Mouse (Mus musculus) embryonic stem cell, embryonic (primary cell): ENCODE measurements around the gene Slc25a22.

Experiments
- CTCF ChIA-PET, 4 experiments: fragments of 300-600 bp in 2 of 4; fragments of 350-600 bp in 2 of 4; sonication (Branson Sonifier 250); formaldehyde crosslinking; loops; one replicate each; lab custom pipeline; 2022; ENCODE audit warnings: inconsistent platforms in 2 of 4; lab: Charles Lee
- POLR2A ChIA-PET, 4 experiments: fragments of 300-600 bp in 2 of 4; fragments of 350-600 bp in 2 of 4; sonication (Branson Sonifier 250); formaldehyde crosslinking; loops; one replicate each; lab custom pipeline; 2022; ENCODE audit warnings: antibody characterized with exemption in 4 of 4, inconsistent platforms in 1 of 4; lab: Charles Lee

The Slc25a22 gene

DNA sequence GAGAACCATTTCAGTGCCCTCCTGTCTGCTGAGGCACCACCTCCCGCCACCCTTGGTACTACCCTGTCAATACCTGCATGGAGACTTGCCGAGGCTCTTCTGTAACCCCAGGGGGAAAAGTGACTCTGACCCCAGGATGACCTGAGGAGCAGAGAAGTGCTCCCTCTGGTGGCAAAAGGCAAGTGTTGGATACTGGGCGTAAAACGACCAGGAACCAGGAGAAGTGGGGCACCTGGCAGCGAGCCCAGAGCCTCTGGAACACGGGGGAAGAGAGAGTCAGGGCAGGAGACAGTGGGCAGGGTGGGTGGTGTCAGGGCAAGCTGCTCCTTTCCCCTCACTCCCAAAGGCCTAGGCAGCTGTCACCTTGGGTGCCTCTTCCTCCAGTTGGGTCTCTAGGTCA, 2.9 kb upstream of the Slc25a22 start:
- ChIA-PET CTCF (interaction anchor here in 3 of 4 experiments (0.6 to 3.7 kb wide), 6 partner anchors 11 to 369 kb away, joined by 3 to 22 read pairs (median 4); partner anchors contain the start of genes Cend1 (in 1 of the 3) and Taldo1 (in 1 of the 3)), POLR2A (interaction anchor here in 2 of 4 experiments (0.5 to 21.5 kb wide), 10 partner anchors 10 to 237 kb away, joined by 3 to 465 read pairs (median 4); partner anchors contain the start of genes Cd151 (in 1 of the 2), Cend1 (in 1 of the 2), Cracr2b (in 1 of the 2) and Pnpla2 (in 1 of the 2))

DNA sequence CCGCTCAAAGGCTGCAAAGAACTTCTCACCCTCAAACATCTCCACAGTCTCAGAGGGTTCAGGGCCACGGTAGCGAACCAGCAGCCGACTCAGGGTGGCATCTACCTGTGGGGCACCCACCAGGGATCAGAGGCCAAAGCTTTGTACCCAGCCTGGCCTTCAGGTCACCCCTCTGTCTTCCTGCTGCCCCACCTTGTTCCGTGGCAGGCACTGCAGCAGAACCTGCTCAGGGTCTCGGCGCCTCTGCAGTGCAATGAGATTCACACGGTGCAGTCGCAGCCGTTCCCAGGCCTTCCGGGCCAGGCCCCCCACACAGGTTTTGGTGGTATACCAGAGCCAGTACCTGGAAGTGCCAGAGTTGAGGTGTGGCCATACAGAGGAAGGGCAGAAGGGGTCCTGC, 2.1 kb upstream of the Slc25a22 start:
- ChIA-PET CTCF (interaction anchor here in 3 of 4 experiments (0.5 to 3.7 kb wide), 8 partner anchors 11 to 368 kb away, joined by 3 to 22 read pairs (median 5); partner anchors contain the start of genes Cend1 (in 1 of the 3), Pnpla2 (in 1 of the 3) and Taldo1 (in 1 of the 3)), POLR2A (interaction anchor here in 2 of 4 experiments (0.9 to 21.5 kb wide), 14 partner anchors 7 to 99 kb away, joined by 3 to 465 read pairs (median 5); partner anchors contain the start of genes Rplp2 (in 2 of the 2), Taldo1 (in 2 of the 2), Cd151 (in 1 of the 2) and Cend1 (in 1 of the 2))

DNA sequence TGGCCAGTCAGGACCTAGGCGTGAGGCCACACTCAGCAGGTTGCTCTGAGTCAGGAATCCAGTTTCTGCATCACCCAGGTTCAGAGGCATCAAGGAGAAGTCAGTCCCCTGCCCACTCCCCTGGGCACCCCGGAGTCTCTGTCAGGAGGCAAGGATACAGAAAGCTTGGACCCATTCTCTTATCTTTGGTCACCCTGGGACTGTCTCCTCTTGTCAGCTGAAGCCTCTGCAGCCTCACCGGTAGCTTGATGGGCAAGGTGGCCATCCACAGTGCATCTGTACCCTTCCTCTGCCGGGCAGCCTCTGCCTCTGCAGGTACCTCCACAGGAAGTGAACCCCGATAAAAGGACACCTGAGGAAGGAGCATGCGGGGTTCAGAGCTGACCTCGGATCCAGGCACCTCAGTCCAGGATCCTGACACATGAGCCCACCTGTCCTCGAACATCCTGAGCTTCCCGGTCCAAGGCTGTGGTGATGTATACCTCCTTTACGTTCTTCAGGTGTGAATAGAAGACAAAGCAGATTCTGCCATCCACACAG, 1.5 kb upstream of the Slc25a22 start:
- POLR2A ChIA-PET, result interaction anchor here in 3 of 4 experiments (0.7 to 21.5 kb wide), 20 partner anchors 8 to 98 kb away, joined by 3 to 465 read pairs (median 5); partner anchors contain the start of genes Cd151 (in 2 of the 3), Cend1 (in 2 of the 3), Rplp2 (in 2 of the 3) and Taldo1 (in 2 of the 3)
- CTCF ChIA-PET, result interaction anchor here in 2 of 4 experiments (1.1 to 3.7 kb wide), 7 partner anchors 11 to 47 kb away, joined by 3 to 22 read pairs (median 5); partner anchors contain the start of genes Cend1 (in 1 of the 2), Cracr2b (in 1 of the 2), Pnpla2 (in 1 of the 2) and Taldo1 (in 1 of the 2)

DNA sequence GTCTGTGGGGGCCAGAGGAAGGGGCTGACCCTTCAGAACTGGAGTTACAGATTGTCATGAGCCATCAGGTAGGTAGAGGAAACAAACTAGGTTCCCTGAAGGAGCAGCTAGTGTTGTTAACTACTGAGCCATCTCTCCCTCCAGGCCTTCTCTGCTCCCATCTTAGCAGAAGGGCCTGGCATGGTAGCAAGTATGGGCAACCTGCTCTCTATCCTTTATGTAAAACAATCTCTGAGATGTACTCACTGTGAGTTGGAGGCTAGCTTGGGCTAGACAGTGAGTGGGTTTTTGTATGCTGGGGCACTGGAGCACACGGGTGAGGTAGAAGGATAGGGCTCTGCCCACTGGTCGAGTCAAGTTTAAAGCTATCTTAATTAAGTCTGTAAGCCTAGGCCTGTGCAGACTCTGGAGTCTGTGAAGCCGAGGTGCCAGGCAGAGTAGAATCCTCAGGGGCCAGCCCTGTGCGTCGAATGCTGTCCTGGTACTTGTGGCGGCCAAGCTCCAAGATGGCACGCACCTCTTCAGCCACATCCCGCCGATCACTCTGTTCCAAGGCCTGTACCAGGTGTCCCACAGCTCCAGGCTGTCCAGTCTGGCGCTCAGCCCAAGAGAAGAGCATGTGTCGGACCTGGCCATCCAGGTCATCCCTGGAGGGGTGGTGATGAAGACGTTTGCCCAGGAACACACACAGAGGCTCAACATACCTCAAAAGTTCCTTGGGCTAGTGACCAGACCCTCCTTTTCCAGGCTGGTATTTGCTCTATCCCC, 693 bp upstream of the Slc25a22 start:
- ChIA-PET POLR2A (interaction anchor here in 3 of 4 experiments (0.5 to 21.5 kb wide), 22 partner anchors 9 to 80 kb away, joined by 3 to 465 read pairs (median 6); partner anchors contain the start of genes Cd151 (in 2 of the 3), Cend1 (in 2 of the 3), Rplp2 (in 2 of the 3) and Taldo1 (in 2 of the 3)), CTCF (interaction anchor here in 3 of 4 experiments (1.0 to 3.7 kb wide), 13 partner anchors 10 to 158 kb away, joined by 3 to 22 read pairs (median 5); partner anchors contain the start of genes Cend1 (in 1 of the 3), Cracr2b (in 1 of the 3), Pnpla2 (in 1 of the 3) and Taldo1 (in 1 of the 3))

DNA sequence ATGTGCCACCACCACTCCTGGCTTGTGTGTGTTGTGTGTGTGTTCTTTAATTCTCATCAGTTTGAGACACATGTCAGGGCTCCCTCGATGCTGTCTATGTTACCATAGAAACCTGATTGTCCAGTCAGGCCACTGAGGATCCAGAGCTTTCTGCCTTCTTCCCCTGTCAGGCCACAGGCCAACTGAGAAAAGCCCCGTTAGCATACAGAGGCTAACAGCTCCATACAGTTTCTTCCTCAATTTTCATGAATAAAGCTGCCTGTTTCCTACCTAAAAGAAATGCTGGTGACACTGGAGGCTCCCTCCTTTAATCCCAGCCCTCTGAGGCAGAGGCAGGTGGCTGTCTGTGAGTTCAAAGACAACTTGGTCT, 1.2 kb downstream of the Slc25a22 start:
- ChIA-PET CTCF (interaction anchor here in 2 of 4 experiments (0.6 to 1.4 kb wide), 3 partner anchors 17 to 45 kb away, joined by 3 to 22 read pairs (median 4); no protein-coding TSS in a partner anchor), POLR2A (interaction anchor here (0.6 to 21.5 kb wide), 24 partner anchors 8 to 626 kb away, joined by 3 to 465 read pairs (median 6); partner anchors contain the start of genes Rplp2 (in 3 of the 4), Pnpla2 (in 2 of the 4), Polr2l (in 2 of the 4) and Taldo1 (in 2 of the 4))

DNA sequence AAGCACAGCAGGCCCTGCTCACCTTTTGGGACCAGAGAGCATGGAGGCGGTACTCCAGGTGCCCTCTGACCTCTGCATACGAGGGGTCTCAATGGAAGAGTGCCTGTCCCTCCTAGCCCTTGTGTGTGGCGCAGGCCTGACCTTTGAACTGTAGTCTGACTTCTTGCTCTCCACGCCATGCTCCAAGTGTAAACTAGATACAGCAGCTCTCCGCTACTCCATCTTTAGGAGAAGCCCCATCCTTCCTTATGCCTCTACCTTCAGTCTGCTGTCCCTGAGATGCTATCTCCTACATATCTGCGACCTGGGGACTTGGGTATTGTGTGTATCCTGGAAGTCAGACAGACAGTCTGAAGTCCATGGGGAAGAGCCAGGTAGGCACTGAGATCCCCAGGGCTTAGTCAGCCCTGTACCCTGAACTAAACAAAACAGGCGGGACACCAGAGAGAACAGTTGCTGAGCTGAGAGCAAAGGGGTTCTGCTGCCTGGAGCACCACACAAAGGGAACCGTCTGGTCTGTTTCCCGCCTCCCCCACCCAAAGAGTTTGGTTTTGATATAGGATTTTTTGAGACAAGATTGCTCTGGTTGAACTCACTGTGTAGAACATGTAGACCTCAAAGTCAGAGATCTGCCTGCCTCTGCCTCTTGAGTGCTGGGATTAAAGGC, 1.7 kb downstream of the Slc25a22 start:
- ChIA-PET CTCF (interaction anchor here in 2 of 4 experiments (0.6 kb wide), 2 partner anchors 22 to 45 kb away, joined by 4 to 22 read pairs; no protein-coding TSS in a partner anchor), POLR2A (interaction anchor here (0.6 to 21.5 kb wide), 29 partner anchors 7 to 625 kb away, joined by 3 to 465 read pairs (median 4); partner anchors contain the start of genes Rplp2 (in 3 of the 4), Pnpla2 (in 2 of the 4), Polr2l (in 2 of the 4) and Taldo1 (in 2 of the 4))

DNA sequence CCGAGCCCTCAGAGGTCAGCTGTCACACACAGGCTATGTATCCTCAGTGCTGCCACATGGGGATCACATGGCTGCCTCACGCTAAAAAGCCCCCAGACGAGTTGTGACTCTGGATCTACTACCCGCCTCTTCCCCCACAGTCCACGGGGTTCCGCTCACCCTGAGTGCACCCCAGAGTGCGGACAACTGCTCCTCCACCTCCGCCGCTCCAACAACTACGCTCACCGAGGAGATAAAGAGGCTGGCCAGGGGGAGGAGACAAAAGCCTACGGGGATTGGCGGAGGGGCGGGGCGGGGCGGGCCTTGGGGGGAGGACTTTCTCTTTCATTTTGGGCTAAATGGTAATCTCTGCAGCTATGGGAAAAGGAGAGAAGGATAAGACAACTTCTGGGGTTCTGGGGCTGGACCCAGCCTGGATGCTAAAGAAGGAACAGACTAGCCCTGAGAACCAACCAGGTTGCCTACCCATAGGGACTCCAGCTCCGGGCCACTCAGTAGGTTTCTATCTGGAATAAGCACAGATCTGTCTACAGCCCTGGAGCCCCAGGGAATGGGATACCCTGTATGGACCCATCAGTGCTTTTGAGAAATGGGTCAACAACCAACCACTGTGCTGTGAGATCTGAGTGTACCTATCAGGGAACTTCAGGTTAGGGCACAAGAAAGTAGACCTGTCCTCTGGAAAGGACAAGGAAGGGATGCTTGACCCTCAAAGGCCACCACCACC, 2.4 kb downstream of the Slc25a22 start:
- CTCF ChIA-PET, result interaction anchor here in 3 of 4 experiments (0.5 to 1.7 kb wide), 8 partner anchors 8 to 207 kb away, joined by 3 to 9 read pairs (median 3); partner anchors contain the start of gene Rplp2 (in 1 of the 3)
- POLR2A ChIA-PET, result interaction anchor here in 3 of 4 experiments (1.0 to 21.5 kb wide), 22 partner anchors 7 to 135 kb away, joined by 3 to 465 read pairs (median 4); partner anchors contain the start of genes Polr2l (in 3 of the 3), Tspan4 (in 3 of the 3), Pnpla2 (in 2 of the 3) and Rplp2 (in 2 of the 3)

DNA sequence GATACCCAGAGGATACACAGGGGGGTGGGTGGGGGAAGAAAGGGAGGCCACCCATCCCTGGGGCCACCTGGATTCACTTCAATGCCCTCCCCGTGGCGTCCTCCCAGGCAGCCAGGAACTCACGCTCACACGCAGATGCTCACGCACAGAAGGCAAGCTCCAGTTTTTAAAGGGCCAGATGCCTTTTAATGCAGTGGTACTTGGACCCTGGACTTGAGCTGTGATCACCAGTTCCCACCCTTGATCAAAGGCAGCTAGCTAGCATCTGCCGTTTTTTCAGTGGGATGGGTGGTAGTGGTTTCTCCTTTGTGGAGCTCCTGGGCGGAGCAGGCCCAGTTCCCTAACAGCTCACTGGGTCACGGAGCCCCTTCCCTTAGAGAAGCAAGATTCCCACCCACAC, 3.2 kb downstream of the Slc25a22 start:
- ChIA-PET CTCF (interaction anchor here (0.5 to 1.7 kb wide), 10 partner anchors 8 to 206 kb away, joined by 3 to 9 read pairs (median 3); partner anchors contain the start of gene Rplp2 (in 1 of the 4)), POLR2A (interaction anchor here in 3 of 4 experiments (0.8 to 21.5 kb wide), 19 partner anchors 8 to 311 kb away, joined by 3 to 465 read pairs (median 4); partner anchors contain the start of genes Pnpla2 (in 2 of the 3), Rplp2 (in 2 of the 3), Taldo1 (in 2 of the 3) and Cd151 (in 1 of the 3))

DNA sequence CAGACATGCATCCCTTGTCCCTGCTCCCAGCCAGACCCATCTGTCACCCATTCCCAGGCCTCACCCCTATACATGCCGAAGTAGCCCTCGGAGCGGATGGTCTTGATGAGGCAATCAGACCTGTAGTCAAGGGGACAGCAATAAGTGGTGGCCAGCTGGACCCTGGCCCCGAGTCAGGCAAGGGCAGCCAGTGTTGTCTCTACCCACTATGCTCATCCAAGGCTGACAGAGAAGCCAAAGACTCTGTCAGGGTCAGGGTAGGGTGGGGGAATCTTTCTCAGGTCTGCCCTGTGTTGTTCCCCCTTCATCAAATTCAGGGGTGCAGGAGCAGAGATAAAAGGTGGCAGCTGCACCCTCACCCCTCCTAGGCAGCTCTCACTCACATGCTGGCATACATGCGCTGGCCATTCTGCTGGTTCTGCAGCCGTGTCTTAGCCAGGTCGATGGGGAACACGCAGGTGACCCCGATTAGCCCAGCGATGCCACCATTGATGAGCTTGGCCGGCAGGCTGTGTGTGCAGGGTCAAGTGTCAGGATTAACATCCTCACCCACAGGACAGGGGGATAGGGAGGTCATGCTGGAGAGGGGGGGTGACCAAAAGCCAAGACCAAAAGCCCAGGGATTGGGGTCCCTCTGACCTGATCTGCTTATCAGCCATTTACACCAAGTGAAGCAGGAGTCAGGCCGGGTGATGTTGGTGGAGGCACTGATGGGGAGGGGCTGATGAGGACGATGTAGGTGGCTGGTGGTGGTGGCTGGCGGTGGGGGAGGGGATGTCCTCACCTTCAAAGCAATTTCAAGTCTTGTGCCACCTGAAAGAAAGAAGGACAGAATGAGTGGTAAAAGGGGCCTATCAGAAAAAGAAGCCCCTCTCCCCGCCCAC, 3.9 kb downstream of the Slc25a22 start:
- POLR2A ChIA-PET, result interaction anchor here in 3 of 4 experiments (0.8 to 21.5 kb wide), 15 partner anchors 8 to 310 kb away, joined by 3 to 465 read pairs (median 5); partner anchors contain the start of genes Pnpla2 (in 2 of the 3), Rplp2 (in 2 of the 3), Cd151 (in 1 of the 3) and Cracr2b (in 1 of the 3)
- CTCF ChIA-PET, result interaction anchor here in 3 of 4 experiments (0.5 to 1.7 kb wide), 10 partner anchors 8 to 235 kb away, joined by 3 to 9 read pairs (median 3); partner anchors contain the start of gene Rplp2 (in 1 of the 3)

DNA sequence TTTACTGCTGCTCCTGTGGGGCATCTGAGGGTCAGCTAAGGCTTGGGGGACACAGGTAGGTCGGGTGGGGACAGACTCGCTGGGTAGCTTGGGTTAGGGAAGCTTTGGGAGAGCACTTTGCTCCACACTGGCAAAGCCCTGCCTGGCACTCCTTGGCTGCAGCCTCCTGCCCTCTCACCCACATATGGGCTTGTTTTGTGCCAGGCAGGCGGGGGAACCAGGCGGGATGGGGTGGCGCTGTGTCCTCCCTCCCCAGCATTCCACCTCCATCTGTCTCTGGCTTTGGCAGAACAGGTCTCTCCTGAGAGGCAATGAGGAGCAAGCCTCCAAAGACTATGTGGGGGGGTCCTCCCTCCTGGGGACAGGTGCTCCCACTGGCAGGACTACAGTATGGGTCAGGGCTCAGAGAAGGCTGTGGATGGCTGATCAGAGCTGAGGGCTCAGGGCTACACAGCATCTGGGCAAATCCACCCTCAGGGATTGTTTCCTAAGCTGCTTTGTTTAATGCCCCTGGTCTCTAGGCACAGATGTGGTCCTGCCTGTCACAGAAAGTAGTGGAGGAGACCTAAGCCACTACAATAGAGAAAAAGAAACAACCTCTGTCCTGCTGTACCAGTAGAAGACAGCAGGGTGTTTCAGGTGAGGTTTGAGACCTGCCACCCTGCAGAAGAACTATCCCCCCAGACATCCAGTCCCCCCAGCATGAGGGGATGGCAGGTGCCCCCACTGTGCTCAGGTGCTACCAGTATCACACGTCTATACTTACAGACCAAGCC, 4.8 kb downstream of the Slc25a22 start:
- ChIA-PET CTCF (interaction anchor here in 3 of 4 experiments (0.5 to 0.6 kb wide), 3 partner anchors 13 to 234 kb away, joined by 3 read pairs; no protein-coding TSS in a partner anchor), POLR2A (interaction anchor here in 2 of 4 experiments (0.9 to 21.5 kb wide), 4 partner anchors 10 to 26 kb away, joined by 3 to 465 read pairs (median 12); partner anchors contain the start of genes Rplp2 (in 2 of the 2), Cd151 (in 1 of the 2), Cracr2b (in 1 of the 2) and Pnpla2 (in 1 of the 2))

DNA sequence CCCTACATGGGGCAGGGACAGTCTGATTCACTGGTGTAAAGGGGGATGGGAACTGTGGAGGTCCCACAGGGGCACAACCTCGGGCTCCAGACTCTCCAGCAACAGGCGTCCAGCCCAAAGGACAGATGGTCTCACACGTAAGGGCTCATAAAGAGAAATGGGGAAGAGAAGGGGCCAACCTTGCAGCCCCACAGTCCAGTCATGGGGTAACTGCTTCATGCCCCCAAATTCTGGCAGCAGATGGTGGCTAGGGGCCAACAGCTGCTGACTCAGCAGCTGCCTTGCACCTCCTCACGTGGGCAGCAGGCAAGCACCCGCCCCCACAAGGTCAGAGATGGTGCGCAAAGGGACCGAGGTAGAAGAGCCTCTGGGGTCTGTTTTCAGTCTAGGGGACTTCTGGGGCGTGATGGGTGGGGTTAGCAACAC, 5.5 kb downstream of the Slc25a22 start:
- ChIA-PET POLR2A (interaction anchor here in 3 of 4 experiments (0.6 to 21.5 kb wide), 5 partner anchors 8 to 27 kb away, joined by 3 to 465 read pairs (median 21); partner anchors contain the start of genes Rplp2 (in 2 of the 3), Cd151 (in 1 of the 3), Cracr2b (in 1 of the 3) and Pidd1 (in 1 of the 3)), CTCF (no interaction called here)

DNA sequence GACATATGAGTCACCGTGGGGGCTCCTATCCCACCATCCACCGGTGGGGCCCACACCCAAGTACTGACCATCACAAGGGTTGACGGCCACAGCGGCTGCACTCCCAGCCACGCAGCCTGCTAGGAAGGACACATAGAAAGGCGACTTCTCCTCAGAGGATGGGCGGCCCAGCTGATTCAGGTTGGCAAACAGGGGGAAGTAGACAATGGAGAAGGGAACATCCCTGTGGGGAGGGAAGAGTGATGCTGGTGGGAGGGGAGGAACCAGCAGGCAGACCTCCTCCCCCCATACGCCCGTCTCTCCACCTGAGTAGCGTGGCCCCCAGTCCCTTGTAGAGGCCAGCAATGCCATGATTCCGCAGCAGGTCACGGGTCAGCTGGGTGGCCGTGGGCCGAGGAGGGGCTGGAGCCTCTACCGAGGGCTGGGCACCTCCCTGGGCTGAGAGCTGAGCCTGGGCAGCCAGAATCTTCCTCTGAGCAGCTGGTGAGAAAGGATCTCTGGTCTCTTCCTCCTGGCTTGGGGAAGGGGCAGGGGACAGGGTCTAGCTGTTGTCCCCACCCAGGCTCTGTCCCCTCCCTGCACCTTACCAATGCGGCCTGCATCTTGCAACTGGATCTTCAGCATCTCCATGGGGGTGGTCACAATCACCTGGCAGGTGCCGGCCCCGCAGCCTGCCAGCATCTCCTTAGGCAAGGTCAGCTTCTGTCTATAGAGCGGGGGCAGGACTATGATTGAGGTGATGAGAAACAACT, 6.1 kb downstream of the Slc25a22 start:
- CTCF ChIA-PET, result interaction anchor here in 1 of 4 experiments (0.6 kb wide), 1 partner anchor 56 kb away, joined by 3 read pairs; no protein-coding TSS in a partner anchor
- POLR2A ChIA-PET, result interaction anchor here in 3 of 4 experiments (0.6 to 21.5 kb wide), 4 partner anchors 8 to 27 kb away, joined by 3 to 465 read pairs (median 43); partner anchors contain the start of genes Rplp2 (in 2 of the 3), Cd151 (in 1 of the 3), Cracr2b (in 1 of the 3) and Pidd1 (in 1 of the 3)
